Mouse (Mus musculus) stomach, embryonic 16.5 days (tissue): ENCODE data around the gene Psenen. TPM values are rescaled to one million over a fixed set of nuclear protein-coding genes. Genes with fewer than 3 reads are reported as not detected.

Experiments
- ATAC-seq: fragments of 200-750 bp; cut with Nextera tagmentation; 2 replicates; pipeline ENCODE4 v1.8.0; 2017; ENCODE audit warnings: moderate number of reproducible peaks, moderate TSS enrichment; ENCODE audit not compliant: insufficient read depth, low FRiP score
- H3K27ac ChIP-seq: fragments of 300-500 bp; sonication (generic); 2 replicates; pipeline ENCODE4 v1.5.1; 2014; ENCODE audit warnings: low read length
- H3K27me3 ChIP-seq: fragments of 300-500 bp; sonication (generic); 2 replicates; pipeline ENCODE4 v1.6.1; 2014; ENCODE audit warnings: low read length, control low read depth, mixed read lengths; ENCODE audit not compliant: control insufficient read depth, insufficient read depth
- H3K36me3 ChIP-seq: fragments of 300-500 bp; sonication (generic); 2 replicates; pipeline ENCODE4 v1.6.1; 2014; ENCODE audit warnings: low read length; ENCODE audit not compliant: control insufficient read depth, insufficient read depth
- H3K4me1 ChIP-seq: fragments of 300-500 bp; sonication (generic); 2 replicates; pipeline ENCODE4 v1.6.1; 2014; ENCODE audit warnings: low read length, control low read depth, mixed read lengths; ENCODE audit not compliant: control insufficient read depth, insufficient read depth
- H3K4me2 ChIP-seq: fragments of 300-500 bp; sonication (generic); 2 replicates; pipeline ENCODE4 v1.6.1; 2014; ENCODE audit warnings: low read depth, low read length, mixed read lengths
- H3K4me3 ChIP-seq: fragments of 300-500 bp; sonication (generic); replicated peaks from 2 replicates; pipeline ENCODE4 v1.5.1; 2014; ENCODE audit warnings: mild to moderate bottlenecking, low read length
- H3K9ac ChIP-seq: fragments of 300-500 bp; sonication (generic); 2 replicates; pipeline ENCODE4 v1.6.1; 2014; ENCODE audit warnings: low read length
- H3K9me3 ChIP-seq: fragments of 300-500 bp; sonication (generic); replicated peaks from 2 replicates; pipeline ENCODE4 v1.6.1; 2016; ENCODE audit warnings: low read length, control low read depth; ENCODE audit not compliant: control insufficient read depth
- WGBS: fragments of 180-500 bp; shearing (Covaris S2); extraction: QIAGEN DNeasy Blood & Tissue Kit; methylation state at CpG from one replicate; pipeline ENCODE4 v1.1.7; 2014; 5-methylcytosine and 5-hydroxymethylcytosine counted together
- polyA plus RNA-seq: library from polyadenylated mRNA; unstranded; fragments of >200 nt; fragmentation: Nextera tagmentation; extraction: Ambion mirVana; gene quantifications from 2 replicates; pipeline ENCODE4 v1.2.1, GENCODE M21; 2015

The Psenen gene
- polyA plus RNA-seq: 137 and 156 TPM in 2 replicates

- Histone ChIP-seq H3K9ac (peak within 1 kb of the TSS; percentile 82), H3K4me3 (peak within 1 kb of the TSS; percentile 70), H3K4me2 (peak within 1 kb of the TSS; percentile 68), H3K4me1 (peaks cover 13% of the 10 kb centered on the region), H3K9me3 (no peaks in the 10 kb centered on the region), H3K36me3 (peaks cover 12% of the 10 kb centered on the region; the same call in 1 of the 2 replicates), H3K27ac (peak within 1 kb of the TSS; percentile 97), H3K27me3 (no peaks in the 10 kb centered on the region)
- ATAC-seq: peak; percentile 88
- under 1% methylated on average over 45 of the region's 45 CpGs for WGBS
Observed at GRCm38 (mm10) chr7:30563117-30563905, at the start of gene Psenen, which contains the start of the genes U2af1l4 and Gm49396. Psenen (minus strand) TSS chr7:30563627. U2af1l4 (plus strand) TSS chr7:30563301. Gm49396 (plus strand) TSS chr7:30563344.

DNA sequence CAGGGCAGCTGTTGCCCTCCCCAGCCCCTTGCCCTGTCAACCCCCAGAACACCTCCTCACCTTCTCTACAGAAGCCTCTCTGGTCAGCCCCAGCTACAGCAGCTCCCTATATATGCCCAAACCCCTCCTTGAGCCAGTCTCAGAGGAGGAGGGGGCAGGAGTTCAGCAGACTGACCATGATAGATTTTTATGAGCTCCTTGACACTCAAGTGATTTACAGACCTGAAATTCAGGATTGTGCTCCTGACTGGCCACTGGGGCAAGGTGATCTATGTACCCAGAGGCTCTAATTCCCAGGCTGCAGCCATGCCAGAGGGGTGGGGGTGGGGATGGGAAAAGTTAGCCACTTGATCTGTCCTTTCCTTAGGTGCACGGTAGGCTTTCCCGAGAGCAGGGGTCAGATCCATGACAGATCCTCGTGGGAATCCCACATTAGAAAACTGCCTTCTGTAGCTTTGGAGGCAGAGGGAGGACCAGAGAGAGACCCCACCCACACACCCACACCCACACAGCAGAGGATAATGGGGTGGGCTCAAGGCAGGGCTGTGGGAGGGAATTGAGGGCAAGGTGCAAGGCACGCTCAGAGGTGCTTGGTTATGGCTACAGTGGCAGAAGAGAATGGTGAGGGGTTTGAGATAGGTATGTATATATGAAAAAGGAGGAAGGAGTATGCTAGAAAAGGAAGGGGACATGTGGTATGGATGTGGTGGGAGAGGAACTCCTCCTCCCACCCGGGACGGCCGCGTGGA lies 49.4 kb upstream of the Psenen start, which contains the start of gene Upk1a:
Gene Upk1a, minus strand, starts transcription at position 194 of the 749 bp plus-strand sequence.
- Histone ChIP-seq H3K4me3 (no peak within 1 kb of the TSS), H3K36me3 (peaks cover 18% of the 10 kb centered on the region), H3K4me2 (no peak within 1 kb of the TSS), H3K27me3 (no peaks in the 10 kb centered on the region), H3K27ac (no peak within 1 kb of the TSS), H3K4me1 (no peaks in the 10 kb centered on the region), H3K9me3 (no peaks in the 10 kb centered on the region), H3K9ac (no peak within 1 kb of the TSS)
- no peak for ATAC-seq
- WGBS: 51% methylated on average over 8 of the region's 8 CpGs

DNA sequence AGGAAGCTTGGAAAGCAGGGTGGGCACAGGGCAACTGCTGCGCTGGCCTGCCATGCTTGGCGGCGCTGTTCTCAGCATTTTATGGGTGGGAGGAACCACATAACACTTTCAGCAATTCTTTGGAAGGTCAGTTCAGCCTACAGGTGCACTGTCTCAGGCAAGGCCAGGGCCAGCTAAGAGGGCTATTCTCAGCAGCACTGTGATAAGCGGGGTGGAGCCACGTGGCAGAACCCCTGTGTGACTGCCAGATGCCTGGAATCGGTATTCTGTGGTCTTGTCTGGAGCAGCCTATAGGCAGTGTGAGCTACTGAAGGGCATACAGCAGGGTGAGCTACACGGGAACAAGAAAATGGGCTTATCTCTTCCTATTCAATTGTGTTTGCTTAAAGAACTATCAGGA lies 46.6 kb upstream of the Psenen start:
- Histone ChIP-seq H3K9me3 (no peaks in the 10 kb centered on the region), H3K9ac (no peak overlapping the region), H3K4me3 (no peak overlapping the region), H3K27me3 (no peaks in the 10 kb centered on the region), H3K36me3 (no peaks in the 10 kb centered on the region), H3K4me1 (no peaks in the 10 kb centered on the region), H3K27ac (no peak overlapping the region; the same call in 1 of the 2 replicates), H3K4me2 (no peak overlapping the region)
- ATAC-seq: peak; percentile 32
- 52% methylated on average over 7 of the region's 7 CpGs for WGBS

DNA sequence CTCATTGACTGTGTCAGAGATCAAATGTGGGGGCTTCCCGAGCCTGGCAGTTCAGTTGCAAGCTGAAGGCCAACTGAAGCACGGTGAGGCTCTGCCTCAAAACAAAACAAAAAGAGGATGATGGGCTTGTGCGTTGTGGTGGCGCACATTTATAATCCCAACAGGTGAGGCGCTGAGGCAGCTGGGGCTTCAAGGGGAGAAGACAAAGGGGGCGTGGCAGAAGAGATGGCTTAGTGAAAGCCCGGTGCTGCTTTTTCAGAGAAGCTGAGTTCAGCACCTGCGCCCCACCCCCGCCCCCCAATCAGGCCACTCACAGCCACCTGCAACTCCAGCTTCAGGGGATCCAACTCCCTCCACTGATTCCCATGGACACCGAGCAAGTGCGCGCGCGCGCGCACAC lies 45.0 kb upstream of the Psenen start:
- Histone ChIP-seq H3K4me2 (no peak overlapping the region), H3K4me3 (no peak overlapping the region), H3K9ac (no peak overlapping the region), H3K4me1 (no peaks in the 10 kb centered on the region), H3K9me3 (no peaks in the 10 kb centered on the region), H3K27ac (no peak overlapping the region), H3K27me3 (no peaks in the 10 kb centered on the region), H3K36me3 (no peaks in the 10 kb centered on the region)
- no peak for ATAC-seq
- WGBS: 49% methylated on average over 16 of the region's 16 CpGs

DNA sequence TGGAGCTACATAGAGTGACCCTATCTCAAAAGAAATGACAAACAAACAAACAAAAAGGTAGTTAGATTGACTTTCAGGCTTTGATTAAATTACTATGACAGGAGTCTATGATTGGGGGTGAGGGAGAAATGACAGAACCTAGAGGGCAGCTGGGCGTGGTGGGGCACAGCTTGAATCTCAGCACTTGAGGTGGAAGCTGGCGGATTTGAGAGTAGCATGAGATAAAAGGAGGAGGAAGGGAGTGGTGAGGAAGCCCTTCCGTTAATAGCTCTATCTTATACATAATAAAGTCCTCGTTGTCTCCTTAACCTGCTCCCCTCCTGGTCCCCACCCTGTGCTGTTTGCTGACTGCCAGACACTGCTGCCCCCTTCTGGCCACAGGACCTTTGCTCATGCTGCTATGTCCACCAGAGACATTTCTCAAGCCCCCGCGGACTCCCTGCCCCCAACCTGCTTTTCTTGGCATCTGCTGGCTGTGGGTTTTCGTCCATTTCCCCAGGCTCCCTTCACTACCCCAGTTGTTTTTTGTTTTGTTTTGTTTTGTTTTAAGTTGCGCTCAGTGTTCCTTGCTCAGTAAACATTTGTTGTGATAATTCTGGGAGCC lies 44.4 kb upstream of the Psenen start:
- H3K4me3 ChIP-seq: no peak overlapping the region
- 26% methylated on average over 8 of the region's 8 CpGs for WGBS
- no peak overlapping the region for H3K9ac ChIP-seq
- no peak overlapping the region for H3K4me2 ChIP-seq
- ATAC-seq: peak; percentile 54; the same call in 1 of the 2 replicates
- peaks cover 5% of the 10 kb centered on the region; the same call in 1 of the 2 replicates for H3K4me1 ChIP-seq
- no peaks in the 10 kb centered on the region for H3K27me3 ChIP-seq
- H3K9me3 ChIP-seq: no peaks in the 10 kb centered on the region
- no peak overlapping the region for H3K27ac ChIP-seq
- no peaks in the 10 kb centered on the region for H3K36me3 ChIP-seq

DNA sequence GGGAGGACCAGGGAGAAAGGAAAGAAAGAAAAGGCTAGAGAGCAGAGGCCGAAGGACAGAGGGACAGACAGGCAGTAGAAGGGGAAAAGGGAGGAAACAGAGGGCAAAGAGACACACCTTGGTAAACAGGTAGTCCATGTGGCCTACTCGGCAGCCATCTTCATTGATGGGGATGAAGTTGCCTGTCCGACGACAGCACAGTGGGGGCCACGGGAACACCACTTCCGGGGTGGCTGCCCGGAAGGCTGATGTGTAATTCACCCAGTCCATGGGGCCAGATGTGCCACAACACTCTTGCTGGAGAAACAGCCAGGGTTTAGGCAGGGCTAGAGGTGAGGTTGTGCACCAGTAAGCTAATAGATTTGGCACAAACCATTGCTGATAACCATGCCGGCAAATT lies 41.5 kb upstream of the Psenen start:
- Histone ChIP-seq H3K9me3 (no peaks in the 10 kb centered on the region), H3K4me2 (no peak overlapping the region), H3K27me3 (no peaks in the 10 kb centered on the region), H3K4me3 (no peak overlapping the region), H3K9ac (no peak overlapping the region), H3K27ac (no peak overlapping the region), H3K36me3 (no peaks in the 10 kb centered on the region), H3K4me1 (peaks cover 15% of the 10 kb centered on the region)
- 83% methylated on average over 8 of the region's 8 CpGs for WGBS
- ATAC-seq: no peak

- no peak for ATAC-seq
- no peak overlapping the region for H3K4me2 ChIP-seq
- no peak overlapping the region for H3K9ac ChIP-seq
- peaks cover 15% of the 10 kb centered on the region for H3K4me1 ChIP-seq
- H3K9me3 ChIP-seq: no peaks in the 10 kb centered on the region
- WGBS: 46% methylated on average over 8 of the region's 8 CpGs
- H3K36me3 ChIP-seq: no peaks in the 10 kb centered on the region
- no peaks in the 10 kb centered on the region for H3K27me3 ChIP-seq
- no peak overlapping the region for H3K27ac ChIP-seq
- no peak overlapping the region for H3K4me3 ChIP-seq
Observed at GRCm38 (mm10) chr7:30604424-30604823, 41.0 kb upstream of the Psenen start.

GRCm38 (mm10) chr7:30602583-30602982 lies 39.2 kb upstream of the Psenen start:
- ATAC-seq: peak; percentile 70
- H3K9ac ChIP-seq: no peak overlapping the region
- no peaks in the 10 kb centered on the region for H3K36me3 ChIP-seq
- H3K27ac ChIP-seq: peak overlapping the region; percentile 79; the same call in 1 of the 2 replicates
- WGBS: 22% methylated on average over 3 of the region's 3 CpGs
- no peak overlapping the region for H3K4me3 ChIP-seq
- H3K9me3 ChIP-seq: no peaks in the 10 kb centered on the region
- no peak overlapping the region for H3K4me2 ChIP-seq
- H3K4me1 ChIP-seq: peaks cover 15% of the 10 kb centered on the region
- H3K27me3 ChIP-seq: no peaks in the 10 kb centered on the region
